Mouse (Mus musculus) cortical plate, adult 2 months (tissue): ENCODE measurements around the gene Nes.

Experiments
- CTCF ChIP-seq: fragments of 200-500 bp; IDR thresholded peaks from 2 replicates; pipeline ENCODE4 v1.5.1; 2011; ENCODE audit warnings: mild to moderate bottlenecking, control low read depth, low read length; ENCODE audit not compliant: insufficient read depth; ENCODE audit errors: extremely low read depth
- POLR2A ChIP-seq: fragments of 200-500 bp; IDR thresholded peaks from 2 replicates; pipeline ENCODE4 v1.6.1; 2011; ENCODE audit warnings: mild to moderate bottlenecking, low read length, control low read depth; ENCODE audit not compliant: insufficient read depth; ENCODE audit errors: extremely low read depth

DNA sequence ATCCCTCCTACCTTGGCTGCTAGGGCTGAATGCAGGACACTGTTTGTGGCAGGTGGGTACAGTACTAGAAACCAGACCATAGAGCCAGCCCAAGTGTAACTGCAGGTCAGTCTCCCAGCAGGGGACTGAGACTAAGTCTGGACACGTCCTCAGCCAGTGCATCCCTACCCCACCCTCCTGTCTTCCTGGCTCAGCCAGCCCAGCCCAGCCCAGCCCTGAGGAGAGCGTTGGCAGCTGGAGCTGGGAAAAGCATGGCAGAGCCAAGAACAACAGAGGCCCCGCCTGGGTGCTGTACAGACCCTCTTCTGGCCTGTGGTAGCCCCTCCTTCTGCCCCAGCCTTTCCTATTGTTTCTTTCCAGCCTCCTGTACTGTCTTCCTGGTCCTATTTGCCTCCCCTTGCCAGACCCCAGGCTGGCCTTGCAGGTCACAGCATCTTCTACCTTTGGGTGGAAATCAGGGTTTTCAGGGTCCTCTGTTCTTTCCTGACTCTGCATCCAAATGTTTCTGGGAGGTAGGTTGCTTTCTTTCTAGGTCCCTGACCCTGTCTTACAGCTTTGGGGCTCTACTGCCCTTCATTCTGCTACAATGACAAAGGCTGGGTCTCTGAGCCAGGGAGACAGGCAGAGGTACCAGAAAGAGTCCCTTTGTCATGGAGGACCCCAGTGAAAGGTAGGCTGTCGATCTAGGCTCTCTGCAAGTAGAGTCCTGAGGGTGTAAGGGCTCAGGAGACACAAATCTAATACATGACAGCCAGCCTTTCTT lies 25.9 kb upstream of the Nes start:
- TF ChIP-seq CTCF (no peak), POLR2A (no peak)
